Mouse (Mus musculus) erythroblast, adult 5-6 weeks (primary cell): ENCODE results near the gene Tcf23. TPM values are rescaled to one million over a fixed set of nuclear protein-coding genes. Genes with fewer than 3 reads are reported as not detected.

Experiments used
- ATAC-seq: replicated peaks from 2 replicates; pipeline ENCODE4 v1.8.0; 2016; ENCODE audit warnings: moderate number of reproducible peaks, mild to moderate bottlenecking, moderate TSS enrichment, inconsistent platforms; ENCODE audit not compliant: poor library complexity, low FRiP score, severe bottlenecking
- total RNA-seq, 2 experiments: library from RNA; stranded (forward) in 1 of 2; stranded (reverse) in 1 of 2; fragments of 150-400 nt in 1 of 2; fragments of 200-764, 138-1000 nt in 1 of 2; gene quantifications; 2 replicates each; pipeline versions ENCODE4 v1.2.3 to v1.2.4; 2015 to 2017; ENCODE audit warnings: low replicate concordance in 2 of 2

The Tcf23 gene
- total RNA-seq, 2 experiments from 2014 or later, result not detected

DNA sequence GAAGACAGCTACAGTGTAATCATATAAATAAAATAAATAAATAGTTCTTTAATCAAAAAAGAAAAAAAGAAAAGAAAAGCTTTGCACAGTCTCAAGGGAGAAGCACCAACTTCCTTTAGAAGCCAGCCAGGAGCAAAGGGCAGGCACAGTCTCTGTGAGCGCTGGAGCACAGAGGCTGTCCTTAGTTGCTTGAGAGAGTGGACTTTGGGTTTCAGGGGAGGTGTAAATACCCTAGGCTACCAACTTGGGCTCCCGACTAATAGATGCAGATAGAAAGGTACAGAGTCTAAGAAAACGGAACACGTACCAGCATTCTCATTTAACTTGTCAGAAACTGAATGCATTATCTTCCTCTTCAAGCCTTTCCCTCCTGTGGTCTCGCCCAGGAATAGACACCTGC is 19.8 kb upstream of the Tcf23 start:
- no peak for ATAC-seq

DNA sequence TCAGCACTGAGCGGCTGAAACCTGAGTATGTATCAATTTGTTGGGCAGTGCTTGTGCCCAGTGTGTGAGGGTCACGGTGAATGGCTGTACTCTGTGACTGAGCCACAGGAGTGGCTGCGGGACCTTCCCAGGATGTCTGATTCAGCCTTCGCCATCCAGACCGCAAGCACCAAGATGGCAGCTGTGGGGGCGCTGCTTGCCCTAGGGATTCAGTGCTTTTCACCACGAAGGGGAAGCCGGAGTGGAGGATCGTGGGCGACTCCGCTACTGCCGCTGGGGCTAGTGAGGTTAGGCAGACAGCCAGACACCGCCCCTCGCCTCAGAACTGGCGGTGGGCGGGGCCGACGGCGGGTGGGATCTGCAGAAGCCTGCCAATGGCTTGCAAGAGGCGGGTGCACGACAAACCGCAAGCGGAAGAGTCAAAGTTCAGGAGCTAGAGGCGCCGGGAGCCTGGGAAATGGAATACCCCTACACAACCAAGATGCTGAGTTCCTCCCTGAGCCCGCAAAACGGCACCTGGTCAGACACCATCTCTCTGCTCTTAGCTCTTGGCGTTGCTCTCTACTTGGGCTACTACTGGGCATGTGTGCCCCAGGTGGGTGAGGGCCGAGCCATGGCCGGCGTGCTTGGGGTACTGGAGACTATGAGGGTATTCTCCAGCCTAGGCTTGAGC is 18.7 kb upstream of the Tcf23 start:
- ATAC-seq, result peak; percentile 89

DNA sequence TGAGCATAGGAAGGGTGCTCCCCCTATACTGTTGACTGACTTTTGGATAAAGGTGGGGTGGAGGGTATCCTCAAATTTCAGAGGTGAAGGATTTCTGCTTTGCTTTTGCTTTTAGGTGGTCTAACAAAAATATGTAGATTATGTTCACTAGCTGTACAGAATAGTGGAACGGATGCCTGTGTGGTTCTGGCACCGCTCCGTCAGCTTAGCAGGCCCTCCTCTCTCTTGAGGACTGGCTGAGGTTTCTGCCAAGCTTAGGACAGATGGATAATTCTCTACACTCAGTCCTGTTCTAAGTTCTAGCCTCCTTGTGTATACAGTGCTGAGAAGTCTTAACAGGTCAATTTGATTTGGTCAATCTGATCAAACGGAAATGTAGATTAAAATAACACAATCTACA is 18.0 kb upstream of the Tcf23 start:
- no peak for ATAC-seq

DNA sequence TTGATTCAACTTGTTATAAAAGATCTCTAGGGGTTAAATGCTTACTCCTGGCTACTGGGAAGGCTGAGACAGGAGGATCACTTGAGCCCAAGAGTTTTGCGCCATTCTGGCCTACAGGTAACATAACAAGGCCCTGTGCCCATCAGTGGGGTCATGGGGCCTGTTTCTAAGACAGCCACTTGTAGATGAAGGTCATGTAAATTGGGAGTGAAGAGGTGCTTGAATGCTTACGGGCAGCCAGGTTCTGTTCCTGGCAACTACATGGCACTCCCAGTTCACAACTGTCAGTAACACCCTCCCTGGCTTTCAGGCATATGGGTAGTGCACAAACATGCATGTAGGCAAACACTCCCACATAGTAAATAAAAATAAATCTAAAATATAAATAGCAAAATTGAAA is 17.5 kb upstream of the Tcf23 start:
- ATAC-seq, result no peak

DNA sequence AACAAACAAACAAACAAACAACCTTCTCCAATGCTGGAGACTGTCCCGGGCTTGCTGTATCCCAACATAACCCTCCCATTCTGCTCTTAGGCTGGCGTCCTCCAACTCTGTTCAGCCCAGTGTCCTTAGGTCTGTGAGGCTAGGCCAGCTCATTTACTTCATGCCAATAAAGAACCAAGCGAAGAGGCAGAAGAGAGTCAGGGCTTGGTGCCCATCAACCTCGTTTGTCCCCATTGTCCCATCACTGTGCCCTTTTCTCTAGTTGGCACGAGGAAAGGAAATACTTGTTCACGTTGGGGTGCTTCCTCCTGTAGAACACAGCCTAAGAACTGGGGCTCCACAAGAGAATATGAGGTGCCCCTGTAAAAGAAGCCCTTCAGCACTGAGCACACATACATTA is 16.8 kb upstream of the Tcf23 start:
- no peak for ATAC-seq

DNA sequence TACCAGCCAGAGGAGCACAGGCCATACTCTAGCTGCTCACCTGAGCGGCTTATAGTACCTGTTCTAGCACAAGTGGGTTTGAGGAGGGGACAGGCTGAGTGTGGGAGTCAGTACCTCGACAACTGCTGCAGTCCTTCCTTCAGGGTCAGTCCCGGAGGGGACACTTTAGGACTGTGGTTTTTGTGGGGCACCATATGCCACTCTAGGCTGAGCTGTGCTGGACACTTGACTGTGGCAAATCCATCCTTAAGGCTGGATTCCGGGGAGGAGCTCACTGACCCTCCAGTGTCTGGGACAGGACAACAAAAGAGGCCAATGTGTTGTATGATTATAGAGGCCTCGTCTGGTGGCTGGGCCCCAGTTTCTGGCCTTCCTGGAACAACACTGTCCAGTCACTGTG is 15.9 kb upstream of the Tcf23 start:
- ATAC-seq, result no peak

DNA sequence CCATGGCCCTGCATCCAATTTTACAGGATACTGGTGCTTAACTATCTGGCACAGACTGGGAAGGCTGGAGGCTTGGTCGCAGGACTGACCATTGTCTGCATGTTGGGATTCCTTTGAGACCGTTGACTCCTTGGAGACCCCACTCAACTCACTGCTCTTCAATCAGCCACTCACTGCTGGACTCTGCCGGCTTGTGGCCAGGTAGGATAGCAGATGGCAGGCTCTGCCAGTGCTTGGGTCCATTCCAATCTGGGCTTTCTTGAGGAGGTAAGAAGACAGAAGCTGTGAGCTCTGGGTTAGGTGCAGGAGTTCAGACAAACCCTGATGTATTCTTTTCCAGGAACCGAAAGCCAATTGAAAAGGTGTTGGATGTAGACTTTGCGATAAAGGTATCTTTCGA is 14.4 kb upstream of the Tcf23 start:
- no peak for ATAC-seq

DNA sequence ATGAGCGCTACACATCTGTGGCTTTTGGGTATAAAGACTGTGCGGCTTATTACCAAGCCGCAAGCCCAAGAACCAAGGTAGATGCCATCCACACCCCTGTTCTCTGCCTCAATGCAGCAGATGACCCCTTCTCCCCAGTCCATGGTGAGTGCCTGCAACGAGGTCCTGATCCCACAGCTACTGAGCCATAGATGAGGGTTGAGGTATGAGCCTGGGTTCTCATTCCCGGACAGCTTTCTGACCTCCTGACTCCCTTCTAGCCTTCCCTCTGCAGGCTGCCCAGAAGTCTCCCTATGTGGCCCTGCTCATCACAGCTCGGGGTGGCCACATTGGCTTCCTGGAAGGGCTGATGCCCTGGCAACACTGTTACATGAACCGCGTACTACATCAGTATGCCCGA is 13.9 kb upstream of the Tcf23 start:
- no peak for ATAC-seq

DNA sequence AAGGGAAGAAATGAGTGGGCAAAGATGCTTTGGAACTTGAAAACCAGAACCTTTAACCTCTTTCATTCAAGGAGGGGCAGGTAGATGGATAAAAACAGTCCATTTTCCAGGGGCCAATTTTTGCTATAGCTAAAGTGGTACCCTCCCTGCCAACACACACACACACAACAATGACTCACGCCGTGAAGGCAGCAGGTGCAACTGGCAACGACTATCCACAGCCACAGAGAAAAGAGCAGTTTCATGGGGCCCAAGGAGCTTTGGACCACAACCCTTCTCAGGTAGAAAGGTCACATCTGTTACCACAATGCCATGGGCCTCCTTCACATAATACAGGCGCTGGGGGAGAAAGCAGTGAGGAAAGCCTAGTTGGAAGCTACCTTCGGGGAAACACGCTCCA is 12.7 kb upstream of the Tcf23 start:
- no peak for ATAC-seq

DNA sequence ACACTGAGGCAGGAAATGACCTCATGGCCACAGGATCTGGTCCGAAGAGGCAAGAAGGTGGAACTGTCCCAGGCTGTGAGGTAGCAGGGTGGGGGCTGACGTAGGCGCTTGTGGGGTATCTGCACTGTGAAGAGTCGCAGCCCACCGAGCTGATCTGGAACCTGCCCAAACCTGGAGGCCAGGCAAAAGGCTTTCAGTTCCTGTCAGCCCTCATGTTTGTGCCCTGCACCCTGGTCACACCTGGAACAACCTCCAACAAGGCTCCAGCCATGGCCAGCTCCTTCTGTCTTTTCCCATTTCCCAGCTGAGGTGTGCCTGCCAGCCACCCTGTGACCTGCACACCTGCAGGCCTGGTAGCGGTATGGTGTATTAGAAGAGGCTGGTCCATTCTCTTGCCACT is 10.6 kb upstream of the Tcf23 start:
- no peak for ATAC-seq

DNA sequence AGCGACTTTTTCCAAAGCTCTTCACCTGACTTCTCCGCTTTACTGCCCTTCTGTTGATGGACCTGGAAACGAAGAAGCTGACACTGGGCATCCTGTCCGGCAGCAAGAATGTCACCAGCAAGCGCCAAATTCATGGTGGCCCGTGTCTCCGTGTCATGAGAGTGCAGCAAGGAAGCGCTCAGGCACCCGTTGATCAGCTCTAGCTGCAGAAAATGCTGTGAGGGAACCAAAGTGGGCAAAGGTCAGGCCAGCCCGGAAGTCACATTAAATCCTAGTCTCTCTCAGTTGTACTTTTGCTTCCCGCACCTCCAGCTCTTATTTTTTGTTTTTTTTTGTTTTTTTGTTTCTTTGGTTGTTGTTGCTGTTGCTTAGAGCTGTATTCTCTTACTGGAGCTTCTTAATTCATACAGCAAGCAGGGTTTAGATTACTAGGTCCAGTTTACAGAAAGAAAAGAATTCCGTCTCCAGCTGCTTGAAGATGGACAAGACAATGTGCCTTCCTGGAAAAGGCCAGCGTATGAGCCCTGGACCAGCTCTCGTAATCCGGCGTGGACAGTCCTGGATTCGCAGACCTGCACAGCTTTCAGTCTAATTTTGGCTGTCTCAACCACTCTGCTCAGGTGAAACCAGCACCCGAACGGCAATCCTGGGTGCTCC is 9.1 kb upstream of the Tcf23 start:
- peak; percentile 23 for ATAC-seq

DNA sequence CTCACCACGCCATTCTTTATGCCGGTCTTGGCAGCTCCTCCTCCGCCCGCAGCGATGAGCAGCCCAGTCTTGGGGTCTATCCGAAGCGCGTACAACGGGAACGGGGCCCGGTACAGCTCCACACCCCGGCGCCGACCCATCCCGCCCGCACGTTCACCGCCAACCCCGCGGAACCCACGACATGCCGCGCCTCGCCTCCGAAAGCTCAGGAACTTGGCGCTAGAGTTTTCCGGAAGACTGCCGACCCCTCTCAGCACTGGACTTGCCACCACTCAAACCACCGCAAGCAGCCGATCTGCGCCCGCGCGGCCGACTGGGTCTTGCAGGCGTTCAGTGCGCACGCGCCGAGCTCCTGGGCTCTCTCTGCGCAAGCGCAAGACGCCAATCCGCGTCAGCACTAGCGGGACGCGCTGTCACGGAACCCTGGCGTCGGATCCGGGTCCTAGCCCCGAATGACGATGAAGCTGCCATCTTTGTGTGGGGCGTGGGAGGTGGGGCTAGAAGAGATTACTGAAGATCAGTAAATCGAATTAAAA is 8.4 kb upstream of the Tcf23 start, which contains the start of gene Preb:
Gene Preb (minus strand): TSS at position 396 of the 536 bp plus-strand sequence.
- ATAC-seq, result peak; percentile 96

DNA sequence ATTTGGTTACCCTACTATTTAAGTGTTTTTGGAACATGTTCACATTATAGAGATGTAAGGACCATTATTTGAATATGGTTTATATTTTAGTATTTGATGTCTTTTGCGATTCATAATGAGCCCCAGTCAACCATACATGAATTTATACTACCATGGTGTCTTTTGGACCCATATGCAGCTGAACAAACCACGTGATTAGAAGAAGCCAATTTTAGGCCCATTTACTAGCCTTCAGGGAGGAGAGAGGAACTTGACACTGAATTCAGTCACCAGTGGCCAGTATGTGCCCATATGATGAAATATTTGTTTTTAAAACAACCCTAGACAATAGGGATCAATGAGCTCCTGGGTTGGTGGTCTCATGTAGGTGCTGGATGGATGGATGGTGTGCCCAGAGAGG is 7.6 kb upstream of the Tcf23 start:
- no peak for ATAC-seq

DNA sequence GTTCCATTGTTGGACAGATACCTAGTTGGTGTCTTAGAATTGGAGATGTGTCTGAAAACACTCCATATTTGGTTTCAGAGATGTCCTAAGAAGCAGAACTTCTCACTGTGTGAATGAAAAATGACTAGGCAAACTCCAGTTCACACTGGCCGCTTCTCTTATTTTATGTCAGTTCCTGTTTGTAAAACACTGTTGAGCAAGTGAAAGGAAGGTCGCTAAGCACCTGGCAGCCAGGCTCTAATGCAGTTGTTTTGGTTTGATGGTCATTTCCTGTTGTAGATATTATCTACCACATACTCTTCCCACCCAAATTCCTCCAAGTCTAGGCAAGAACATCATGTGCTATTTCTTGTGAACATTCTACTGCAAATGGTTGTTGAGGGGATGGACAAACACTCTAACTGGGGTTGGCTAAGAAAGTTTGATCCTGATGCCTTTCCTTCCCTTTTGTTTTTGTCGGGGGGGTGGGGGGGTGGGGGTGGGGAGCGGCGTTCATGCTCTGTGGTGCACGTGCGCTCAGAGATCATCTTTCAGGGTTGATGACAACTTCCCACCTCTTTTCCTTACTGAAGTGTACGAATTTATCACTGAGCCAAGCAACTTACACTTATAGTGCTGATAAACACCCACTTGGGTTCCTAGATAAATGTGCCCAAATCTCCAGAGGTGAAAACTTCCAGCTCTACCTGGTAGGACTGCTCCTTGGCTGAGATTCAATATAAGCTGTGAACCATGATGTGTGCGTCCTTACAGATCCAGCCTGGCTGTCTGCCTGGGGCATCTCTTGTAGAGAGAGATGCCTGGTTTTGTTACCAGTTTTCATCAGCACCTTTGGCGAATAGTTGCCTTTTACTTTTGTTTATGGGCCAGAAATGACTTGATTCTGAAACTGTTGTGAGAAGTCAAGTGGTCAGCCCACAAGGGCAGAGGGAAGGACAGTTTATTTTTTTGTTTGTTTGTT is 6.6 kb upstream of the Tcf23 start:
- ATAC-seq, result no peak

DNA sequence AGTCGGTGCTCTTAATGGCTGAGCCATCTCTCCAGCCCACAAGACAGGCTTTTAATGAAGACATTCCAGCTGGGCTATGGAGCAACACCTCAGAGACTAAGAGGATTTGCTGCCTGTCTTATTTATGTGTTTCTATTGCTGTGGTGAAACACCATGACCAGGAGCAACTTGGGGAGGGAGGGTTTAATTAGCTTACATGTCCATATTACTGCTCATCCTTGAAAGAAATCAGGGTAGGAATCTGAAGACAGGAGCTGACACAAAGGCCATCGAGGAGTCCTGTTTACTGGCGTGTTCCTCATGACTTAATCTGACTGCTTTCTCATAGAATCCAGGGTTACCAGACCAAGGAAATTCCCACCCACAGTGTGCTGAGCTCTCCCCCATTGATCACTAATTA is 4.5 kb upstream of the Tcf23 start:
- ATAC-seq, result no peak

DNA sequence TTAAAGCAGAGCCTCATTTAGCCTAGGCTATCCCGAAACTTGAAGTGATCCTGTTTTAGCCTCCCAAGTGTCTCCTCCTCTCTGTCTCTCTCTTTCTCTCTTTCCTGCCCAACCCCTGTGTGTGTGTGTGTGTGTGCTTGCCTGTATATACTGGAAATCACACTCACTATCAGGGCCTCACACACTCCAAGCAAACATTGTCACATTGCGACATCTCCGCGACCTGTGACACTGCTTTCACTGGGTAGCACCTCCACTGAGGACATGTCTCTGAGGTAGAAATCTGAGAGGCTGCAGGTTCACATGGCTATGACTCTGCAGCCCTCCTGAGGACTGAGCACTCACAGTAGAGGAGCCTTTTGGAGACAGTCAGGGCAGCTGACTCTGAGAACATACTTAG is 2.3 kb upstream of the Tcf23 start:
- ATAC-seq, result no peak

DNA sequence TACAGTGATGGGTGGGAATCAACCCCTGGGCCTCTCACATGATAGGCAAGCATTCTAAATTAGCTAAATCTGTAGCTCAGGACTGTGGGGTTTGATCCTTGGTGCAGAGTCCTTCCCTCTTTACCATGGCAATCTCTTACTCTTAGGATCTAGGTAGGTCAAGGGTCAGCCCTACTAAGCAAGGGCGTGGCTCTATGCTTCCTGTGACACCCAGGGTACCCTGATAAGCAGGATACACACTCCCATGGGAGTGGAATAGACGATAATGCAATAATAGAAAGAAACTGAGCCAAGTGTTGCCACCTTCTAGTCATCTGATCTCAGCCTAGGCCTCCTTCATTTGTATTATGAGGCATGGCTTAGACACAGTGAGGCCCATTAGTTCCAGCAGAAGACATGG is 978 bp downstream of the Tcf23 start:
- no peak for ATAC-seq

DNA sequence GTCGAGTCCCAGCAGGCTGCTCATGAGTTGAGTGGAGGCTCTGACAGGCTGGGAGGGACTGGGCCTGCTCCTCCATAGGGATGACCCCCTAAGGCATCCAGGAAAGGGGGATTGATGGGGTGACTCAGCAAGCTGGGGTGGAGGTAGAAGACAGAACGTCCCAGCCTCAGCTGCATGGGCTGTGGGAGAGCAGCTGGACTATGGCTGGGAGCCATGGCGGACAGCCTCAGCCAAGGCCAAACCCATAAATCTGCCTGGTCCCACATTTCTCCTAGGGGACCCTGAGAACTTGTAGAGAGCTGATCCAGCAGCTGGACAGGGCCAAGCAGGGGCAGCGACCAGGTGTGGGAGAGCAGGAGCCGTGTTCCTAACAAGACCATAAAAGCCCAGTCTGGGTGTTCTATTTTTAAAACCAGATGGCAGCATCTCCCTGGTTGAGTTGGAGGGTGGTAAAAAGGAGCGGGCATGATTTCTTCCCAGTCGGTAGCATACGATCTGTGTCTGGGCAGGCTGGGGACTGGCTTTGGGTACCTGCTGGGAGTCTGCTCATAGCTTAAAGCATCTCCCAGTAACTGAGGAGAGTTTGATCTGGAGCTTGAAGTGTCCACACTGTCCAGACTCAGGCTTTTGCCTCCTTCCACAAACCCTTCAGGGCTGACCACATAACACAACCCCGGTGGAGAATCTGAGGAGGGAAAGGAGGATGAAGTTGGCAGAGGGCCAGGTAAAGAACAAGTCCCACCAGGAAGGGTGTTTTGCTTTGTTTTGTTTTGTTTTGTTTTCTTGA is 6.6 kb downstream of the Tcf23 start:
- no peak for ATAC-seq

DNA sequence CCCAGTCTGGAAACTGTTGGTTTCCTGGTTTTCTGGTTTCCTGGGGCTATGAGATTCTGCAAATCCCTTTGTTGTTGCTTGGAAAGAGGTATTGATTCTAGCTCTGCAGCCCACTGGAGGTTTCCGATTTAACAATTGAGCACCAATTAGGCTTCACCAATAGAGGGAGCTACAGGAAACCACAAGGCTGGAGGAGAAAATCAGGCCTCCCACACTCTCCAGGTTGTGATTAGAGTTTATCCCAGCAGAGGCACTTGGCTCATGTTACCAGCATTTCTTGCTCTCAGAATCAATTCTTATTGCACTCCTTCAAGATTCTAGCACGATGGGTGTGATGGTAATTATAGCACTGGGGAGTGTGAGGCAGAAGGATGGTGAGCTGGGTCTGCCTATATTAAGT is 13.9 kb downstream of the Tcf23 start:
- ATAC-seq, result no peak
